Mouse (Mus musculus): Measurements from ENCODE around the gene Polr3h. TPM values are rescaled to one million over a fixed set of nuclear protein-coding genes. Genes with fewer than 3 reads are reported as not detected.

Polr3h gene
- polyA plus RNA-seq, 1 experiment from 2014 or later, result 108 TPM

- WGBS, result 71% methylated on average over 14 of the region's 14 CpGs
- no peak overlapping the region for H3K27ac ChIP-seq
- H3K9me3 ChIP-seq, result no peaks in the 10 kb centered on the region
- DNase-seq (ENCODE audit: low spot score), result no peak
- H3K4me1 ChIP-seq, result peaks cover 34% of the 10 kb centered on the region
- no peaks in the 10 kb centered on the region for H3K36me3 ChIP-seq
- peaks cover 17% of the 10 kb centered on the region; the same call in 1 of the 2 replicates for H3K27me3 ChIP-seq (ENCODE audit: insufficient read depth, poor library complexity, severe bottlenecking)
- H3K4me3 ChIP-seq, result no peak overlapping the region
Measured at GRCm38 (mm10) chr15:81838554-81839235, 87.3 kb downstream of the Polr3h start.

Other genes starting within 250 kb of the Polr3h start
- 0.53 and 1.4 TPM in 2 replicates for gene Chadl, start 229.0 kb downstream of the Polr3h start, polyA plus RNA-seq (2016; fragmentation: Nextera tagmentation; extraction: Ambion mirVana)
- gene Zc3h7b, start 181.2 kb downstream of the Polr3h start, polyA plus RNA-seq (2016; fragmentation: Nextera tagmentation; extraction: Ambion mirVana), result 30.1 and 34.2 TPM in 2 replicates
- 140 and 141 TPM in 2 replicates for gene Rangap1, start 180.7 kb downstream of the Polr3h start, polyA plus RNA-seq (2016; fragmentation: Nextera tagmentation; extraction: Ambion mirVana)
- 17.3 and 20.2 TPM in 2 replicates for gene Tef, start 123.8 kb downstream of the Polr3h start, polyA plus RNA-seq (2016; fragmentation: Nextera tagmentation; extraction: Ambion mirVana)
- 13.0 and 15.6 TPM in 2 replicates for gene Tob2, start 67.4 kb downstream of the Polr3h start, polyA plus RNA-seq (2016; fragmentation: Nextera tagmentation; extraction: Ambion mirVana)
- gene Phf5a, start 54.3 kb downstream of the Polr3h start, polyA plus RNA-seq (2016; fragmentation: Nextera tagmentation; extraction: Ambion mirVana), result 154 and 200 TPM in 2 replicates
- gene Aco2, start 53.9 kb downstream of the Polr3h start, polyA plus RNA-seq (2016; fragmentation: Nextera tagmentation; extraction: Ambion mirVana), result 320 and 472 TPM in 2 replicates
- 6.4 and 7.4 TPM in 2 replicates for gene Csdc2, start 10.5 kb upstream of the Polr3h start, polyA plus RNA-seq (2016; fragmentation: Nextera tagmentation; extraction: Ambion mirVana)
- gene Pmm1, start 34.7 kb upstream of the Polr3h start, polyA plus RNA-seq (2016; fragmentation: Nextera tagmentation; extraction: Ambion mirVana), result 24.0 and 28.6 TPM in 2 replicates
- not detected in 2 replicates for gene 1700029P11Rik, start 54.3 kb upstream of the Polr3h start, polyA plus RNA-seq (2016; fragmentation: Nextera tagmentation; extraction: Ambion mirVana)
- 98.6 and 99.8 TPM in 2 replicates for gene Xrcc6, start 61.6 kb upstream of the Polr3h start, polyA plus RNA-seq (2016; fragmentation: Nextera tagmentation; extraction: Ambion mirVana)
- gene Desi1, start 107.6 kb upstream of the Polr3h start, polyA plus RNA-seq (2016; fragmentation: Nextera tagmentation; extraction: Ambion mirVana), result 26.7 and 27.5 TPM in 2 replicates
- 217 and 292 TPM in 2 replicates for gene Snu13, start 121.4 kb upstream of the Polr3h start, polyA plus RNA-seq (2016; fragmentation: Nextera tagmentation; extraction: Ambion mirVana)
- gene 4930407I10Rik, start 132.9 kb upstream of the Polr3h start, polyA plus RNA-seq (2016; fragmentation: Nextera tagmentation; extraction: Ambion mirVana), result not detected in 2 replicates
- gene Mei1, start 143.8 kb upstream of the Polr3h start, polyA plus RNA-seq (2016; fragmentation: Nextera tagmentation; extraction: Ambion mirVana), result 0.05 TPM in 1 of 2 replicates, not detected in the other
- 13.5 and 19.4 TPM in 2 replicates for gene Ccdc134, start 201.7 kb upstream of the Polr3h start, polyA plus RNA-seq (2016; fragmentation: Nextera tagmentation; extraction: Ambion mirVana)
- gene Srebf2, start 220.9 kb upstream of the Polr3h start, polyA plus RNA-seq (2016; fragmentation: Nextera tagmentation; extraction: Ambion mirVana), result 129 and 133 TPM in 2 replicates